ENCODE assay signal across 11 mouse cellular contexts in the genomic region with DNA sequence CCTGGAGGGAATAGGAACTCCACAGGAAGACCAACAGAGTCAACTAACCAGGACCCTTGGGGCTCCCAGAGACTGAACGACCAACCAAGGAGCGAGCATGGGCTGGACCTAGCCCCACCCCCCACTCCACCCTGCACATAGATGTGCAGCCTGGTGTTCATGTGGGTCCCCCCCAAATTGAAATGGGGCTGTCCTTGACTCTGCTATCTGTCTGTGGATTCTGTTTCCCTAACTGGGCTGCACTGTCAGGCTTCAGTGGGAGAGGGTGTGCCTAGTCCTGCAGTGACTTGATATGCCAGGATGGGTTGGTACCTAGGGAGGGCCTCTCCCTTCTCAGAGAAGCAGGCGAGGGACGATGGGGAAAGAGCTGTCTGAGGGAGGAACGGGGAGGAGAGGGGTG.
DNase-seq lines count a peak whose midpoint lies in the region; ATAC-seq lines count a peak whose summit lies in the region.
"Had no signal": no experiment of that assay in that cellular context is flagged by ENCODE, and none has a peak within 500 bp of the region (broad histone marks: within the 10 kb centered on the region; RNA-seq: fewer than 3 reads in every experiment).

No protein-coding gene starts in this region.

- no peaks in the 10 kb centered on the region for H3K9me3 ChIP-seq in heart, embryonic 10.5 days
- H3K9me3 ChIP-seq in neural tube, embryonic 13.5 days: no peaks in the 10 kb centered on the region
- H3K9me3 ChIP-seq in stomach, embryonic 15.5 days: no peaks in the 10 kb centered on the region

- H3K4me2 ChIP-seq in neural tube, embryonic 13.5 days: no peak overlapping the region
- H3K4me2 ChIP-seq in stomach, embryonic 15.5 days: no peak overlapping the region

- H3K27ac ChIP-seq in heart, embryonic 10.5 days: no peak overlapping the region
- H3K27ac ChIP-seq in neural tube, embryonic 13.5 days (replicated peaks): peak overlapping the region; percentile 49
- H3K27ac ChIP-seq in stomach, embryonic 15.5 days: no peak overlapping the region

- H3K4me1 ChIP-seq in heart, embryonic 10.5 days: peaks cover 4% of the 10 kb centered on the region; the same call in 1 of the 2 replicates
- H3K4me1 ChIP-seq in neural tube, embryonic 13.5 days (replicated peaks): peaks cover 30% of the 10 kb centered on the region
- peaks cover 10% of the 10 kb centered on the region; the same call in 1 of the 2 replicates for H3K4me1 ChIP-seq in stomach, embryonic 15.5 days

- no peak for ATAC-seq in neural tube, embryonic 13.5 days (ENCODE audit: low read depth)
- ATAC-seq in stomach, embryonic 15.5 days (ENCODE audit: insufficient read depth, low FRiP score, low read depth): peak; percentile 95

- no peaks in the 10 kb centered on the region for H3K27me3 ChIP-seq in heart, embryonic 10.5 days (ENCODE audit: insufficient read depth, poor library complexity, severe bottlenecking)
- no peaks in the 10 kb centered on the region for H3K27me3 ChIP-seq in neural tube, embryonic 13.5 days
- H3K27me3 ChIP-seq in stomach, embryonic 15.5 days (replicated peaks): no peaks in the 10 kb centered on the region

- no peaks in the 10 kb centered on the region for H3K36me3 ChIP-seq in heart, embryonic 10.5 days
- H3K36me3 ChIP-seq in neural tube, embryonic 13.5 days: no peaks in the 10 kb centered on the region
- no peaks in the 10 kb centered on the region for H3K36me3 ChIP-seq in stomach, embryonic 15.5 days

- H3K4me3 ChIP-seq in heart, embryonic 10.5 days: no peak overlapping the region
- H3K4me3 ChIP-seq in neural tube, embryonic 13.5 days: no peak overlapping the region
- H3K4me3 ChIP-seq in stomach, embryonic 15.5 days (replicated peaks): no peak overlapping the region

- no peak overlapping the region for H3K9ac ChIP-seq in neural tube, embryonic 13.5 days
- H3K9ac ChIP-seq in stomach, embryonic 15.5 days: no peak overlapping the region

- DNase-seq in heart, embryonic 10.5 days (ENCODE audit: low spot score): peak; percentile 87
- DNase-seq in heart, adult 8-10 months (ENCODE audit: low spot score): no peak
- DNase-seq in neural tube, embryonic 10.5 days (ENCODE audit: extremely low spot score, low spot score): no peak
- DNase-seq in liver: peak; percentile 92
- no peak for DNase-seq in right cerebral cortex, postnatal 36 days (ENCODE audit: low spot score in 2 of 2)
- no peak for DNase-seq in layer of hippocampus, adult 8-10 months (ENCODE audit: low spot score in 2 of 2)
- DNase-seq: adrenal gland, postnatal 36 days; kidney, postnatal 14 days; left cerebral cortex, postnatal 4 days had no signal

- 74% methylated on average over 5 of the region's 5 CpGs for WGBS in heart, embryonic 10.5 days
- WGBS in neural tube, embryonic 13.5 days: 84% methylated on average over 5 of the region's 5 CpGs
- 80% methylated on average over 5 of the region's 5 CpGs for WGBS in stomach, embryonic 15.5 days

Comparison
In these comparisons a context has a peak if more than half of its experiments do, and no peak if none do; other contexts are left out.
1. DNase-seq: peak in heart, embryonic 10.5 days (single experiment) and liver (single experiment); none in heart, adult 8-10 months (single experiment), neural tube, embryonic 10.5 days (single experiment), right cerebral cortex, postnatal 36 days (0 of 2) and layer of hippocampus, adult 8-10 months (0 of 2).